Mouse (Mus musculus): Measurements from ENCODE around the gene Bbs1. TPM values are rescaled to one million over a fixed set of nuclear protein-coding genes. Genes with fewer than 3 reads are reported as not detected.

Gene Bbs1
- polyA plus RNA-seq, 1 experiment, result 2.2 TPM

GRCm38 (mm10) chr19:4865147-4865546 lies 41.3 kb downstream of the Bbs1 start:
- Histone ChIP-seq H3K27me3 (ENCODE audit: control insufficient read depth, insufficient read depth, insufficient read length) (peaks cover 4% of the 10 kb centered on the region), H3K79me2 (ENCODE audit: control insufficient read depth, insufficient read depth) (no peaks in the 10 kb centered on the region), H3K79me3 (ENCODE audit: low read depth) (no peaks in the 10 kb centered on the region), H3K36me3 (ENCODE audit: control insufficient read depth, insufficient read depth) (no peaks in the 10 kb centered on the region), H3ac (ENCODE audit: control insufficient read depth, insufficient read length, low read depth) (no peak overlapping the region), H3K4me3 (ENCODE audit: insufficient read depth, poor library complexity, severe bottlenecking) (no peak overlapping the region)
- no peak for TF ChIP-seq CEBPB (IDR thresholded peaks at IDR 0.05; ENCODE audit: low read depth)
- no peak for TF ChIP-seq MAX (IDR thresholded peaks at IDR 0.05)
- no peak for TF ChIP-seq MYOD1 (IDR thresholded peaks at IDR 0.05; ENCODE audit: control insufficient read depth, insufficient read length, low read depth)
- TF ChIP-seq MYOG (IDR thresholded peaks at IDR 0.05; ENCODE audit: control insufficient read depth, extremely low read depth, insufficient read length), result no peak
- TF ChIP-seq CTCF (IDR thresholded peaks at IDR 0.05; ENCODE audit: control insufficient read depth, insufficient read depth, insufficient read length), result no peak
- no peak for TF ChIP-seq FOSL1 (IDR thresholded peaks at IDR 0.05; ENCODE audit: insufficient read depth, low read length, poor library complexity, severe bottlenecking)
- TF ChIP-seq USF1 (IDR thresholded peaks at IDR 0.05; ENCODE audit: low read depth), result no peak

- H3K4me3 ChIP-seq (ENCODE audit: insufficient read depth, poor library complexity, severe bottlenecking), result no peak overlapping the region
- H3K27me3 ChIP-seq (ENCODE audit: control insufficient read depth, insufficient read depth, insufficient read length), result peaks cover 4% of the 10 kb centered on the region
- H3K79me2 ChIP-seq (ENCODE audit: control insufficient read depth, insufficient read depth), result no peaks in the 10 kb centered on the region
- no peaks in the 10 kb centered on the region for H3K79me3 ChIP-seq (ENCODE audit: low read depth)
- TF ChIP-seq CTCF (IDR thresholded peaks at IDR 0.05; ENCODE audit: control insufficient read depth, insufficient read depth, insufficient read length) (no peak), FOSL1 (IDR thresholded peaks at IDR 0.05; ENCODE audit: insufficient read depth, low read length, poor library complexity, severe bottlenecking) (no peak), MYOD1 (IDR thresholded peaks at IDR 0.05; ENCODE audit: control insufficient read depth, insufficient read length, low read depth) (no peak), MYOG (IDR thresholded peaks at IDR 0.05; ENCODE audit: control insufficient read depth, extremely low read depth, insufficient read length) (no peak), CEBPB (IDR thresholded peaks at IDR 0.05; ENCODE audit: low read depth) (no peak)
- no peaks in the 10 kb centered on the region for H3K36me3 ChIP-seq (ENCODE audit: control insufficient read depth, insufficient read depth)
- H3ac ChIP-seq (ENCODE audit: control insufficient read depth, insufficient read length, low read depth), result no peak overlapping the region
Measured at GRCm38 (mm10) chr19:4863048-4863447, 43.4 kb downstream of the Bbs1 start.

- TF ChIP-seq USF1 (IDR thresholded peaks at IDR 0.05; ENCODE audit: low read depth), result no peak
- no peak for TF ChIP-seq MYOG (IDR thresholded peaks at IDR 0.05; ENCODE audit: control insufficient read depth, extremely low read depth, insufficient read length)
- no peak for TF ChIP-seq MYOD1 (IDR thresholded peaks at IDR 0.05; ENCODE audit: control insufficient read depth, insufficient read length, low read depth)
- TF ChIP-seq MAX (IDR thresholded peaks at IDR 0.05), result no peak
- no peak for TF ChIP-seq FOSL1 (IDR thresholded peaks at IDR 0.05; ENCODE audit: insufficient read depth, low read length, poor library complexity, severe bottlenecking)
- no peak for TF ChIP-seq CTCF (IDR thresholded peaks at IDR 0.05; ENCODE audit: control insufficient read depth, insufficient read depth, insufficient read length)
- no peak for TF ChIP-seq CEBPB (IDR thresholded peaks at IDR 0.05; ENCODE audit: low read depth)
- Histone ChIP-seq H3K79me3 (ENCODE audit: low read depth) (no peaks in the 10 kb centered on the region), H3K79me2 (ENCODE audit: control insufficient read depth, insufficient read depth) (no peaks in the 10 kb centered on the region), H3ac (ENCODE audit: control insufficient read depth, insufficient read length, low read depth) (no peak overlapping the region), H3K4me3 (ENCODE audit: insufficient read depth, poor library complexity, severe bottlenecking) (no peak overlapping the region), H3K27me3 (ENCODE audit: control insufficient read depth, insufficient read depth, insufficient read length) (peaks cover 22% of the 10 kb centered on the region), H3K36me3 (ENCODE audit: control insufficient read depth, insufficient read depth) (no peaks in the 10 kb centered on the region)
Measured at GRCm38 (mm10) chr19:4859081-4859480, 47.3 kb downstream of the Bbs1 start.

GRCm38 (mm10) chr19:4855951-4856350 lies 50.5 kb downstream of the Bbs1 start:
- H3K36me3 ChIP-seq (ENCODE audit: control insufficient read depth, insufficient read depth), result no peaks in the 10 kb centered on the region
- peaks cover 27% of the 10 kb centered on the region for H3K27me3 ChIP-seq (ENCODE audit: control insufficient read depth, insufficient read depth, insufficient read length)
- no peaks in the 10 kb centered on the region for H3K79me2 ChIP-seq (ENCODE audit: control insufficient read depth, insufficient read depth)
- H3ac ChIP-seq (ENCODE audit: control insufficient read depth, insufficient read length, low read depth), result no peak overlapping the region
- H3K79me3 ChIP-seq (ENCODE audit: low read depth), result no peaks in the 10 kb centered on the region
- TF ChIP-seq MYOD1 (IDR thresholded peaks at IDR 0.05; ENCODE audit: control insufficient read depth, insufficient read length, low read depth) (no peak), CEBPB (IDR thresholded peaks at IDR 0.05; ENCODE audit: low read depth) (no peak), MYOG (IDR thresholded peaks at IDR 0.05; ENCODE audit: control insufficient read depth, extremely low read depth, insufficient read length) (no peak), MAX (IDR thresholded peaks at IDR 0.05) (no peak), CTCF (IDR thresholded peaks at IDR 0.05; ENCODE audit: control insufficient read depth, insufficient read depth, insufficient read length) (no peak)
- no peak overlapping the region for H3K4me3 ChIP-seq (ENCODE audit: insufficient read depth, poor library complexity, severe bottlenecking)

GRCm38 (mm10) chr19:4855470-4855820 lies 51.0 kb downstream of the Bbs1 start:
- Histone ChIP-seq H3K79me2 (ENCODE audit: control insufficient read depth, insufficient read depth) (no peaks in the 10 kb centered on the region), H3K4me3 (ENCODE audit: insufficient read depth, poor library complexity, severe bottlenecking) (no peak overlapping the region), H3ac (ENCODE audit: control insufficient read depth, insufficient read length, low read depth) (peak overlapping the region; percentile 38)

More at GRCm38 (mm10) chr19:4855470-4855820, 51.0 kb downstream of the Bbs1 start:
- no peaks in the 10 kb centered on the region for H3K79me3 ChIP-seq (ENCODE audit: low read depth)
- no peak for TF ChIP-seq CTCF (IDR thresholded peaks at IDR 0.05; ENCODE audit: control insufficient read depth, insufficient read depth, insufficient read length)
- no peak for TF ChIP-seq FOSL1 (IDR thresholded peaks at IDR 0.05; ENCODE audit: insufficient read depth, low read length, poor library complexity, severe bottlenecking)
- TF ChIP-seq MYOD1 (IDR thresholded peaks at IDR 0.05; ENCODE audit: control insufficient read depth, insufficient read length, low read depth), result no peak
- TF ChIP-seq USF1 (IDR thresholded peaks at IDR 0.05; ENCODE audit: low read depth), result no peak
- TF ChIP-seq CEBPB (IDR thresholded peaks at IDR 0.05; ENCODE audit: low read depth), result no peak
- no peak for TF ChIP-seq MAX (IDR thresholded peaks at IDR 0.05)
- no peak for TF ChIP-seq MYOG (IDR thresholded peaks at IDR 0.05; ENCODE audit: control insufficient read depth, extremely low read depth, insufficient read length)
- no peaks in the 10 kb centered on the region for H3K36me3 ChIP-seq (ENCODE audit: control insufficient read depth, insufficient read depth)
- peaks cover 32% of the 10 kb centered on the region for H3K27me3 ChIP-seq (ENCODE audit: control insufficient read depth, insufficient read depth, insufficient read length)
